Mouse (Mus musculus) left cerebral cortex, postnatal 14 days (tissue): ENCODE measurements around the gene Rev1. TPM values are rescaled to one million over a fixed set of nuclear protein-coding genes. Genes with fewer than 3 reads are reported as not detected.
A peak's percentile ranks its signal among the peaks of the same experiment; 100 is the strongest.
"Not testable (repeated sequence)": the region's sequence is repeated elsewhere in the genome, so short reads cannot be mapped to it uniquely, and the experiment has no call there.

ENCODE experiments used
- DNase-seq, 2 experiments: peaks; one replicate each; pipeline ENCODE4 v3.0.0; 2021 to 2022; ENCODE audit warnings: low spot score in 2 of 2, mixed read lengths in 1 of 2
- intact Hi-C: fragments of 180-260 bp; cut with DNase I; formaldehyde crosslinking; loops from one replicate; pipeline ENCODE4 v1.15.1; 2025
- total RNA-seq, 2 experiments: library from RNA; stranded (reverse); gene quantifications; 2 replicates each; pipeline ENCODE4 v1.2.3; 2021

Rev1 gene
- total RNA-seq, 2 experiments from 2014 or later, result 31.5 to 38.3 TPM

DNA sequence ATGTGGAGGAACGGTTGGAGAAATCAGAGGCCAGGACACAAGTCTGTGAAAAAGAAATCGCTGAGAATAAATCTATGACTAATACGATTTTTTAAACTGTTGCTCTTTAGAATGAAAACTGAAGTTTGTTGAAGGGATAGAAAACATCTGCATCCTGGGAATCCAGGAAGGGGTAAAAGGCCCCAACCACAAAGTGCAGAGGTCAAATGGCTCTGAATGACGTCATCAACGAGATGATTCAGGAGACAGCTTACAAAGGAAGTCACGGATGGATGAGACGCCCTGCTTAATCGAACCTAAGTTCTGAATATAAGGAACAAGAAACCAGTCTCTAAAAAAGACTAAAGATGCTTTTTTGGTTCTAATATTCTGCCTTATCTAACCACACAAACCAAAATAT, 48.3 kb downstream of the Rev1 start:
- DNase-seq, result no peak
- intact Hi-C loops, result loop anchor here (5.0 kb wide), 1 partner anchor 39 kb away; no protein-coding TSS in a partner anchor

DNA sequence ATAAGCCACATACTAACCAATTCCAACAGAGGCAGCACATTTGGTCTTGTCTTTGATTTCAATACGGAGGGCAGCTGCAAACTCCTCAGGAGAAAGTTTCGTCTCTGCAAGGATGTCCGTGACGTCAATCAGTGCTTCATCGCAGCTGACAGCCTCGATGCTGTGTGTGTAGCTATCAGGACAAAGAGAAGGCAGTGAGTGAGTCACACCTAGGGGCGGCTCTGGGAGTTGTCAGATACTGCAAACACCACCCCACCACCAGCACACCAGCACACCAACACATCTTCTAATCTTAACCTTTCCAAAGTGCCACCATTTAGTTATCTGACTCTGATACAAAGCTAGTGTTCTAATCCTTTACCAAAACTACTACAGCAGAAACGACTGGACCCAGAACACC, 58.3 kb downstream of the Rev1 start:
- intact Hi-C loops, result no loop called here

DNA sequence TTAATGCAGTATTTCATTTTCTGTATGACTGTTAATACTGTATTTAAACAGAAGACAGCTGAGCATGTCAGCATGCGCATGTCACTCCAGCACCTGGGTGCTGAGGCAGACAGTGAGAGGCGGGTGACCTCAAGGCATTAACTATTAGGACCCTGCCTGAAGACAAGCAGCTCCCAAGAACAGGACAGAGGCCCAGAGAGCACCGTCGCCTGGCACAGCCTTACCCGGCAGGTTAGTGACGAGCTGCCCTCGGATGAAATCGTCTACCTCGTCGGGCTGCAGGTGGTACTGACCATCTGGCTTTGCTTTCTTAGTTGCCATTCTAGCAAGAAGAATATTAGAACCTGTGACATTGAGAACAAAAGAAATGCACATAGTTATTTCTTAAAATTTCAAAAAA, 62.3 kb downstream of the Rev1 start:
- intact Hi-C loops, result no loop called here
- no peak for DNase-seq

More for the DNA sequence above, 58.3 kb downstream of the Rev1 start:
- no peak for DNase-seq

DNA sequence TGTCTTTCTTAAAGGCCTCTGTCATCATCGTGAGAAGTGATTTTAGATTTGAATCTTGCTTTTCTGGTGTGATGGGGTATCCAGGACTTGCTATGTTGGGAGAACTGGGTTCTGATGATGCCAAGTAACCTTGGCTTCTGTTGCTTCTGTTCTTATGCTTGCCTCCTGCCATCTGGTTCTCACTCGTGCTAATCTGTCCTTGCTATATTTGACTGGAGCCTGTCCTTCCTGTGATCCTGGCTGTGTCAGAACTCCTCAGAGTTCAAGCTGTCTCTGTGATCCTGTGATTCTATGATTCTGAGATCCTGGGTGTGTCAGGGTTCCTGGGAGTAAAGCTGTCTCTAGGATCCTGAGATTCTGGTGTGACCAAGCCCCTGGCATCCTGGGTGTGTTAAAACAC, 67.4 kb downstream of the Rev1 start:
- not testable (repeated sequence) for DNase-seq

DNA sequence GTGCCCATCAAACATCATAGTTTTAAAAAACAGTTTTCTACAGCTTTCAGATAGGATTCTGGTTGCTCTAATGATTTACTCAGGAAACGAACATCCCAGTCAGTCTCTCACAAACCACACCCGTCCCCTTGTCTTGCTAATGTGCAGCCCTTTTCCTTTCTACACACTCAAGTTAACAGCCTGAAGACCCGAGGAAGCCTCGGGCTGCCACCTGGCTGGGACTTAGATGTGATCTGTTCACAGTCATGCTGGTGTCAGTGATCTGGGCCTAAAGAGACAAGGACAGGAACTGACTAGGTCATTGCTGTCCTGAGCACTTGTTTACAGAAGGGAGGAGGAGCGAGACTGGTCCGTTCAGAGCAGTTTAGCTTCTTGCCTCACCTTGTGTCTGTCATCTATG, 71.2 kb downstream of the Rev1 start:
- intact Hi-C loops, result no loop called here
- DNase-seq, result no peak

More for the DNA sequence above, 67.4 kb downstream of the Rev1 start:
- intact Hi-C loops, result not testable (repeated sequence)

DNA sequence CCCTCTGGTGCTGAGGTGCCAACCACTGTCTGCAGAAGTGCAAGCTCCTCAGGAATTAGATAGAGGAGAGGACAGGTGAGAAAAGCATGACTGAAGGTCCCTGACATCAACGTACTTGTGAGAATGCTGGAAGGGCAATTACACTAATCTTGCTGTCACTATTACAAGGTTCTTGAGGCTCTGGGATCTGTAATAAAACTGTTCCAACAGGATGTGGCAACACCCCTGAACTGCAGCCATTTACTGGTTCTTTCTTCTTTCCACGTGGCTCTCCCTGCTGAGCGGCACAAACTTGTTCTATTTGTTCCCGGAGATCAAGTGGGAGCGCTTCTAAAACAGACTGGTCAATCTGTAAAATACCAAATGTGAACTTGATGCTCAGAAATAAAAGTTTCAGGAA, 74.4 kb downstream of the Rev1 start:
- no peak for DNase-seq
- intact Hi-C loops, result no loop called here

DNA sequence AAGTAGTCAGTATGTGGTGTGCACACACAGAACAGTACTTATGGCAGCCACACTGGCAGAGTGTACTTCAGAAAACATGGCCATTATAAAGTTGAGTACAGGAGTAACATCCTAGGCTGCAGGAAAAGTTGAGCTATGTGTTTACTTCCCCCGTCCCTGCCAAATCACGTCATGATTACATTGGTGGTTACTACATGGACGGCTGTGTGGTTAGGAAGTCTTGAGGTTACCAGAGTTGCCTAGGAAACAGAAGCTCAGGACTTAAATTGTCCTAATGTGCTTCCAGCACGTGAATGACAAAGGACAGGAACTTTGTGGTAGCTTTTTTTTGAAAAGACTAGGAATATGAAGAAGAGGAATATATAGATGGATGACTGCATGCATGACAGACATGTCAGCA, 80.0 kb downstream of the Rev1 start:
- no peak for DNase-seq
- intact Hi-C loops, result no loop called here

DNA sequence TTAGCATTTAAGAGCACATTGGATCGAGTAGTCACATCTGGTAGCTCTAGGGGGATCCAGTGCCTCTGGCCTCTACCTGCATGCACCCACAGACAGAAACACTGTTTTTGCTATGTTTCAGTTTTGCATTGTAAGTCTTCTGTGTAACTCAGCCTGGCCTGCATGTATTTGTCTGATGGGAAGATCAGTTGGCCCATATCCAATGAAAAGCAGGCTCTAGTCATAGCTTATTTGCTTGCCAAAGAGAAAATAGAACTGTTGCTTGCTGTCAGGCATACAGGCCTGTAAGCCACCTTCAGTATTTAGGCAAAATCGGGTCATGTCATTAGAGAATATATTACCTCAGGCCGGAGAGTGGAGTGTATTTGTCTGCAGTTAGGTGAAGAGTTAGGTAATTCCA, 81.5 kb downstream of the Rev1 start:
- intact Hi-C loops, result no loop called here
- peak in 1 of 2 experiments; percentile 20 for DNase-seq

DNA sequence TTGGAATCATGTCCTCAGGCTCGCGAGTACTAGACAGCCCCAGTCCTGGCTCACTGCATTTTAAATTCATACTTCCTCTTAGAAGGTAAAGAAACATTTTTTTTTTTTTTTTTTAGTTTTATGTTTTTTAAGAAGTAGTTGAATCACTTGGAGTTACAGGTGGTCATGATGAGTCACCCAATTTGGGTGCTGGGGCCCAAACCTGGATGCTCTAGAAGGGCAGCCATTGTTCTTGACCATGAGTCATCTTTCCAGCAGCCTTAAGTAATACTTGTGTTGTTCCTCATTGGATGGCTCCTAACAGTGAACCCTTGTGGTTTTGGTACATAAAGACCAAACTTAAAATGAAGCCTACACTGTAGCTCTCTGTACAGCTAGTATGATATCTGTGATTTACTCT, 90.7 kb downstream of the Rev1 start:
- no peak for DNase-seq
- intact Hi-C loops, result no loop called here

DNA sequence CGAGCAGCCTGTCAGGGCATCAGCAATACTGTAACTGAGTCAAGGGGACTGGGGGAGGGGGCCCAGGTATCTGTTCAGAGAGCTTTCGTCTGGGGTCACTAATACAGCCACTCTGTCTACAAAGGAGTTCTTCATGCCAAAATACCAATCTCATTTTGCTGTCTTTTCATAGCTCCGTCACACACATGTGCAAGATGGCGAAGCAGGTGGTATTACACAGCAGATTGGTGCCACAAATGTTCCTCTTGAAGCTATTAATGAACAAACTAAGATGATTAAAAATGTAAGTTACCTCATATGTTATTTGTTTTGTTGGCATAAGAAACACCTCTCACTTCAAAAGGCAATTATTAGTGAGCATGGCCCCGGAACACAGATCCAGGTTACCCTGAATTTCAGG, 92.2 kb downstream of the Rev1 start:
- DNase-seq, result no peak
- intact Hi-C loops, result no loop called here

DNA sequence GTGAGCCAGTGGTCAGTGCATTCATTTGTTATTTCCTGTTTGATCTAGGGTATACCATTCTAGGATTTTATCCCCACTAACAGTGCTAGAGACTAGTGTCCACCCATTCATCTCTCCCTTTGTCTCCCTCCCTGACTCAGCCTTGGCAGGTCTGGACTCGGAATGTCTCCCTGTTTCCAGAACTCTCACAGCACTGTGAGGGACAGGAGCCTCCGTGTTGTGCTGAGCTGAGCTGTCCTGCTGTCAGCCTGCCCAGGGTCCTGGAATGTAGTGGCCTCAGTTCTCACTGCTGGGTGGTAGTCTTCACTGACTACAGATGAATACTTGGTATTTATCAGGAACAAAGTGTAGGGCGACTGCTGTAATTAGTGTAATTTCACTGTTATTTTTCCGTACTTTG, 94.1 kb downstream of the Rev1 start:
- intact Hi-C loops, result no loop called here

DNA sequence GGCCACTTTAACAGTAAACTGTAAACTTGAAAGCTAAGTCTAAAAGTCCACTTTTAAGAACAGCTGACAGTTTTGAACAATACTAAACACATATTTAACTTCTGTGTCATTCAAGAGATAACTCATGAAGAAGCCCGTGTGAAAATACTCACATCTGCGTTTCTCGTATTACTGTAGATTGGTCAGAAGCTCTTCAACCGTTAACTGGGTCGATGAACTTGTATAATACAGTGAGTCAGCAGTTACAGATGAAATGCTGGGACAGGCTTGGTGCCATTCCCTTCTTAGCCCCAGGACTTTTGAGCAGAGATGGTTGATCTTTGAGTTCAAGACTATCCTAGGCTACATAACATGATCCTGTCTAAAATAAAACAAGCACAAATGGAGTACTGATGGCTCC, 98.2 kb downstream of the Rev1 start:
- DNase-seq, result no peak

More for the DNA sequence above, 94.1 kb downstream of the Rev1 start:
- DNase-seq, result no peak

DNA sequence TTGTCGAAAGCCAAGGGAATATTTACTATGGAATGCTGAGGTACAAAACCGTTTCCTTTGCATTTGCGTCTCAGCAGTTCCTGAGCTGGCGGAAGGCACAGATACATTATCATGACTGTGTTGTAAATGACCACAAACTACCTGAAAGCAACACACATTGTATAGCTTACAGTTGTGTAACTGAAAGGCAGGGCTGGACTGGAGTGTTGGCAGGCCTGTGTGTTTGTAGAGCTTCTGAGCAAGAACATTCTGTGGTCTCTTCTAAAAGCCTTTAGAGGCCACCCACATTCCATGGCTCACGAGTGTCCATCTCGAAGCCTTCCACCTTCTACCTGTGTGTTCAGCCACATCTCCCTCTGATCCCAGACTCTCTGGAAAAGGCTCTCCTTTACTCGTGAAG, 102.3 kb downstream of the Rev1 start:
- intact Hi-C loops, result no loop called here
- no peak for DNase-seq

More for the DNA sequence above, 98.2 kb downstream of the Rev1 start:
- intact Hi-C loops, result no loop called here

DNA sequence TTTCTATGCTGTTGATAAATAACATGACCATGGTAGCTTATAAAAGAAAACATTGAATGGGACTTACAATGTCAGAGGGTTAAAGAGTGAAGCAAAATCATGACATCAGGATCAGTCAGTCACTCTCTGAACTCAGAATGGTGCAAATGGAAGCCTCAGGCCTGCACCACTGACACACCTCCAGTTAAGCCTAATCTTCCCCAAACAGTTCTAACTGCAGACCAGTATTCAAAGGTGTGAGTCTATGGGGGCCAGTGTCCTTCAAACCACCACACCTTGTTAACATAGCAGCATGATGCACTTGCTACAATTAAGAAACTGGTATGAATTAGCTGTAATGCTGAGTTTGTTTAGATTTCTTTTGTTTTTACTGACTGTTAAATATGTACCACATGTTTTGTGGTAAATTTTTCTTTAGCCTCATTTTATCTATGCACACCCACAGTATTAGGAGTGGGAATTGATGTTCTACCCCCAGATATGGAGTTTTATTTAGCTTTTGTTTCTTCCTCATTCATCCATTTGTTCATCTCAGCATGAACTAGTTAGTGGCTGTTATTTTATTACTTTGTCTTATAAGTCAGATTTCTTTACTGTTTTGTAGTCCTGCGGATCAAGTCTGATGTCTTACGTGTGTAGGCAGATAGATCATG, 114.9 kb downstream of the Rev1 start:
- no peak for DNase-seq
- intact Hi-C loops, result no loop called here

DNA sequence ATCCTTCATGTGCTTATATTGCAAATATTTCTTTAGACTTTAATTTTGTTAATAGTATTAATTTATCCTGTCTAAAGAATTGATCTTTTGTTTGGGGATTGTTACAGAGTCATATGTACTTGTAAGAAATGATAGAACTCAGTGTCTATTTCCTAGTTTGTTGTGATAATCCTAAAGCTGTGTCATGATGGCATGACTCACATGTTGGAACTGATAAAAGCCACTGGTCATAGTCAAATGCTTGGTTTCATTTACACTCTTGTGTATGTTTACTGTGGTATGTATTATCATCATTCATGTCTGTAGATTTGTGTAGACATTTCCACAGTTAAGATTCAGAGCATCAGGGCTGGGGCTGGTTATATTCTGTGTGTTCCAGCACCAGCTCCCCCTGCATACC, 117.1 kb downstream of the Rev1 start:
- DNase-seq, result no peak
- intact Hi-C loops, result no loop called here

DNA sequence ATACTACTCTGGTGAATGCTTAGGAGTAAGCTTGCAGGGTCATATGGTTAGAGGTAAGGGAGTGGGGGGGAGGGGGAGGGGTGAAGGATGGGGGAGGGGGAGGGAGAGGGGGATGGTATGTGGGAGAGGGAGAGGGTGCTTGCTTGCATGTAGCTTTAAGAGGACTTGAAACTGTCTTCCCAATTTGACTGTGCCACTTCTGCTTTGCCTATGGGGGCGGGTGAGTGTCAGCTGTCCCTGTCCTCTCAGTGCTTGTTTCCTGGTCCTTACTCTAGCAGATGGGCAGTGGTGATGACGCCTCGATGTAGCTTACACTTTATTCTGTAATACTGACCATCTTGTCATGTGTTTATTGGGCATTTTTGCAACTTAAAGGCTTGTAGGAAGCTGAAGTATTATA, 117.5 kb downstream of the Rev1 start:
- DNase-seq, result no peak
- intact Hi-C loops, result no loop called here

DNA sequence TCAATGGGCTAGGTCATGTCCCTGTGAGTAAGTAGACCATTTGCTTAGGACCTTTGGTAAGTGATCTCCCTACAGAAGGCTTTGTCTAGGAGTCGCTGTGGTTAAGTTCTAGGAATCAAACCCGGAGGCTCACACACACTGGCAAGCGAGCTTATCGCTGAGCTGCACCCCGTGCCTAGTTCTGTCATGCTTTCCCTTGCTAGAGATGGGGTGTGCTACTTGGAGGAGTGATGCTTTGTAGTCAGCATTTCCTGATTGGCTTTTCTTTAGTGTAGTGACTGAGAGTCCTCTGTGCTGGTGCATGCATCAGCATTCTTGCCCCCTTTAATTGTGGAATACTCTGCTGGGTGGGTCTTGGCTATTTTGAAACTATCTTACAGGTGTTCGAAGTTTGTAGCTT, 118.0 kb downstream of the Rev1 start:
- intact Hi-C loops, result no loop called here
- DNase-seq, result no peak

DNA sequence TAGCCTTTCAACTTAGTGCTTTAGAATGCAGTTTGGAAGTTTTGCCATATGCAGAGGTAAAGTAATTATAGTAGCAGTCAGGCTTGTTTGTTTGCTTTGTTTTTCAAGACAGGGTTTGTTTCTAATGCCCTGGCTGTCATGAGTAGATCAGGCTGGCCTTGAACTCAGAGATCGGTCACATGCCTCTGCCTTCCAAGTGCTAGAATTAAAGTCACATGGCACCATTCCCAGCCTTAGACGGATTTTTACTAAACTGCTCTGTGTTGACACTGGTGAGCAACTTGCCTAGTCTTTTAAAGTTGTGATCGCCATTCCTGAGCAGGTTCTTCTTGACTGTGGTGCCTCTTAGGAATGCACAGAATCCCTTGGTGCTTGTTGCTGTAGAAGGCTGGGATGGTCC, 122.9 kb downstream of the Rev1 start:
- no peak for DNase-seq
- intact Hi-C loops, result no loop called here

DNA sequence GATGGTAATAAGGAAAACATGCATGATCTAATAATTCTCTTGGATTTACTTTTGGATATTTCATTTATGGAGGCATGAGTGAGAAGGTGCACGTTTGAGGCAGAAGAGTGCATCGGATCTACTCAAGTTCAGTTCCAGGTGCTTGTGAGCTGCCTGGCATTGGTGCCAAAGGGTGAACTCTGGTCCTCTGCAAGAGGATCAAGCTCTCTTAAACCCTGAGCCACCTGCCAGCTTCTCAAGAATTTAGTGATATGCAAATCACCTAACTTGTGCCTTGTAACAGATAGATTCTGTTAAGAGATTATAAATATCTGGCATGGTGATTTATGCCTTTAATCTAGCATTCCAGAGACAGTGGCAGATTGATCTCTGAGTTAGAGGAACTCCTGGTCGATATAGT, 126.6 kb downstream of the Rev1 start:
- intact Hi-C loops, result no loop called here
- no peak for DNase-seq
